Mouse (Mus musculus) heart, embryonic 15.5 days (tissue): ENCODE results near the gene Pop7. TPM values are rescaled to one million over a fixed set of nuclear protein-coding genes. Genes with fewer than 3 reads are reported as not detected.

Source experiments
- ATAC-seq: fragments of 200-750 bp; cut with Nextera tagmentation; replicated peaks from 2 replicates; pipeline ENCODE4 v1.8.0; 2017; ENCODE audit warnings: low read depth, moderate TSS enrichment; ENCODE audit not compliant: insufficient number of reproducible peaks, insufficient read depth, low FRiP score
- H3K27ac ChIP-seq: fragments of 300-500 bp; sonication (generic); 2 replicates; pipeline ENCODE4 v1.5.1; 2015; ENCODE audit warnings: mild to moderate bottlenecking, inconsistent platforms
- H3K27me3 ChIP-seq: fragments of 300-500 bp; sonication (generic); 2 replicates; pipeline ENCODE4 v1.6.1; 2015; ENCODE audit warnings: inconsistent platforms
- H3K36me3 ChIP-seq: fragments of 300-500 bp; sonication (generic); 2 replicates; pipeline ENCODE4 v1.6.1; 2015; ENCODE audit warnings: mild to moderate bottlenecking, inconsistent platforms
- H3K4me1 ChIP-seq: fragments of 300-500 bp; sonication (generic); replicated peaks from 2 replicates; pipeline ENCODE4 v1.6.1; 2015; ENCODE audit warnings: inconsistent platforms
- H3K4me2 ChIP-seq: fragments of 300-500 bp; sonication (generic); 2 replicates; pipeline ENCODE4 v1.6.1; 2015; ENCODE audit warnings: inconsistent platforms, mild to moderate bottlenecking, moderate library complexity
- H3K4me3 ChIP-seq: fragments of 300-500 bp; sonication (generic); 2 replicates; pipeline ENCODE4 v1.5.1; 2015; ENCODE audit warnings: mild to moderate bottlenecking, inconsistent platforms
- H3K9ac ChIP-seq: fragments of 300-500 bp; sonication (generic); 2 replicates; pipeline ENCODE4 v1.6.1; 2015; ENCODE audit warnings: mild to moderate bottlenecking, inconsistent platforms
- H3K9me3 ChIP-seq: fragments of 300-500 bp; sonication (generic); replicated peaks from 2 replicates; pipeline ENCODE4 v1.6.1; 2016; ENCODE audit warnings: inconsistent platforms
- WGBS: fragments of 180-500 bp; shearing (Covaris S2); methylation state at CpG from one replicate; pipeline ENCODE4 v1.1.7; 2015; ENCODE audit warnings: mixed read lengths; 5-methylcytosine and 5-hydroxymethylcytosine counted together
- microRNA-seq: library from miRNA; unstranded; fragments of <30 nt; microRNA quantifications from one replicate; pipeline ENCODE4, GENCODE M21; 2016
- polyA plus RNA-seq: library from polyadenylated mRNA; unstranded; fragments of >200 nt; fragmentation: Nextera tagmentation; extraction: Ambion mirVana; gene quantifications from 2 replicates; pipeline ENCODE4 v1.2.1, GENCODE M21; 2015

The Pop7 gene
- polyA plus RNA-seq, 1 experiment from 2014 or later = 37.4 TPM

GRCm38 (mm10) chr5:137455206-137455605, 47.1 kb downstream of the Pop7 start:
- 71% methylated on average over 6 of the region's 6 CpGs for WGBS
- Histone ChIP-seq H3K27me3 (0 out of 2 replicates have a peak, but pooled peaks cover 3% of the 10 kb centered on the region), H3K9ac (no peak overlapping the region), H3K4me2 (no peak overlapping the region), H3K9me3 (no peaks in the 10 kb centered on the region), H3K4me1 (no peaks in the 10 kb centered on the region), H3K27ac (no peak overlapping the region), H3K36me3 (no peaks in the 10 kb centered on the region), H3K4me3 (no peak overlapping the region)
- no peak for ATAC-seq

Small RNA genes within 50 kb of the gene (microRNA-seq; reads per million reads assigned to microRNA genes)
- gene Mir6418 = not detected

Other genes starting within 250 kb of the Pop7 start
- gene Ache, start 215.0 kb downstream of the Pop7 start, polyA plus RNA-seq = 8.1 and 15.8 TPM in 2 replicates
- gene Ufsp1, start 207.9 kb downstream of the Pop7 start, polyA plus RNA-seq = 6.1 and 11.2 TPM in 2 replicates
- 70.5 and 95.7 TPM in 2 replicates for gene Srrt, start 194.8 kb downstream of the Pop7 start, polyA plus RNA-seq
- gene Trip6, start 188.1 kb downstream of the Pop7 start, polyA plus RNA-seq = 37.7 and 53.3 TPM in 2 replicates
- 6.5 and 10.4 TPM in 2 replicates for gene Slc12a9, start 168.9 kb downstream of the Pop7 start, polyA plus RNA-seq
- gene Ephb4, start 152.4 kb downstream of the Pop7 start, polyA plus RNA-seq = 32.9 and 42.9 TPM in 2 replicates
- gene Zan, start 25.5 kb downstream of the Pop7 start, polyA plus RNA-seq = 0.05 and 0.11 TPM in 2 replicates
- gene Gigyf1, start 16.0 kb upstream of the Pop7 start, polyA plus RNA-seq = 8.9 and 10.4 TPM in 2 replicates
- gene Epo, start 30.7 kb upstream of the Pop7 start, polyA plus RNA-seq = not detected in 2 replicates
- 244 and 306 TPM in 2 replicates for gene Gnb2, start 31.0 kb upstream of the Pop7 start, polyA plus RNA-seq
- gene Actl6b, start 51.0 kb upstream of the Pop7 start, polyA plus RNA-seq = 0.13 and 2.1 TPM in 2 replicates
- gene Tfr2, start 67.3 kb upstream of the Pop7 start, polyA plus RNA-seq = 0.31 and 1.3 TPM in 2 replicates
- gene Mospd3, start 98.5 kb upstream of the Pop7 start, polyA plus RNA-seq = 17.1 and 26.5 TPM in 2 replicates
- gene Pcolce, start 111.3 kb upstream of the Pop7 start, polyA plus RNA-seq = 117 and 129 TPM in 2 replicates
- gene Fbxo24, start 126.5 kb upstream of the Pop7 start, polyA plus RNA-seq = 0.11 and 0.23 TPM in 2 replicates
- 20.7 and 26.7 TPM in 2 replicates for gene Lrch4, start 126.6 kb upstream of the Pop7 start, polyA plus RNA-seq
- gene Gm20605, start 126.7 kb upstream of the Pop7 start, polyA plus RNA-seq = 7.1 and 12.2 TPM in 2 replicates
- 4.0 and 6.0 TPM in 2 replicates for gene Sap25, start 138.8 kb upstream of the Pop7 start, polyA plus RNA-seq
- 0.13 and 0.21 TPM in 2 replicates for gene Irs3, start 143.2 kb upstream of the Pop7 start, polyA plus RNA-seq
- 19.3 and 21.7 TPM in 2 replicates for gene Agfg2, start 182.2 kb upstream of the Pop7 start, polyA plus RNA-seq
- 1.2 and 1.6 TPM in 2 replicates for gene Nyap1, start 239.1 kb upstream of the Pop7 start, polyA plus RNA-seq
- gene Tsc22d4, start 243.2 kb upstream of the Pop7 start, polyA plus RNA-seq = 130 and 164 TPM in 2 replicates